Mouse (Mus musculus) small intestine, adult 2 months (tissue): ENCODE data around the gene Chd4.

Experiments used
- CTCF ChIP-seq: fragments of 200-500 bp; IDR thresholded peaks from 2 replicates; pipeline ENCODE4 v1.5.1; 2012; ENCODE audit warnings: low read depth, mild to moderate bottlenecking, control low read depth, inconsistent platforms, low read length, moderate library complexity, mixed read lengths; ENCODE audit not compliant: insufficient replicate concordance, insufficient read length; ENCODE audit errors: extremely low read depth
- POLR2A ChIP-seq: fragments of 200-500 bp; IDR thresholded peaks from 2 replicates; pipeline ENCODE4 v1.6.1; 2012; ENCODE audit warnings: low read depth, mild to moderate bottlenecking, control low read depth, inconsistent platforms, low read length, moderate library complexity

DNA sequence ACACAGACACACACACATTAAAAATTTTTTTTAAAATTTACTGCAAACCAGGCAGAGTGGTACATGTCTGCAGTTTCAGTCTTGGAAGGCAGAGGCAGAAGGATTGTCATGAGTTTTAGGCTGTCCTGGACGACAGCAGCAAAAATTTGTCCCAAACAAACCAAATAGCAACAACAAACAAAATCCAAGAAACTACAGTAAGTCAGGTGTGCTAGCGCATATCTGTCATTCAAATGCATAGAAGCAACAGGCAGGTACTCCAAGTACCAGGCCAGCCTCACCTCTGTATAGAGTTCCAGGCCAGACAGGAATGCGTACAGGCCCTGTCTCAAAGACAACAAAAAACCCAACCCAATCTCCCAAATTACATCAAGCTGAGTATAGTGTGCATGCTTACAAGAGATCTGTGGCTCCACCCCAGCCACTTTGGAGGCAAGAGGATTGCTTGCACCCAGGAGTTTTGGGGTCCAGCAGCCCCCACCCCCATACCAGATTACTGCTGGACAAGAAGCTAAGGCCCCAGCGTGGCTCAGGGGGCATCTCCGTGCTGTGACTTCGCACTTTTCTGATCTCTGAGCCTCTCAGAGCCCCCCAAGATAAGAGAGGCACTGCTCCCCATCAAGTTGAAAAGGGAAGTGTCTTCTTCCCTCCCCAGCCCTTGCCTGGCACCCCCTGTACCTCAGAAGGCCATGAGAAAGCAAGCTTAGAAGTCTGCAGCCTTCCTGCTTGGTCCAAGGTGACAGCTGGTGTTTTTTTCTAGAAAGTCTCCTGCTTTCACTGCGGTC lies 64.2 kb downstream of the Chd4 start:
- no peak for TF ChIP-seq CTCF
- no peak for TF ChIP-seq POLR2A
